Mouse (Mus musculus) midbrain, embryonic 10.5 days (tissue): ENCODE data around the gene Agbl2. TPM values are rescaled to one million over a fixed set of nuclear protein-coding genes. Genes with fewer than 3 reads are reported as not detected.

Source experiments
- DNase-seq: peaks from one replicate; pipeline ENCODE4 v3.0.0-alpha.2; 2017; ENCODE audit warnings: low spot score
- H3K27ac ChIP-seq: fragments of 300-500 bp; sonication (generic); replicated peaks from 2 replicates; pipeline ENCODE4 v1.5.1; 2016; ENCODE audit warnings: mild to moderate bottlenecking
- H3K27me3 ChIP-seq: fragments of 300-500 bp; sonication (generic); 2 replicates; pipeline ENCODE4 v1.6.1; 2016; ENCODE audit warnings: low read depth, mild to moderate bottlenecking; ENCODE audit not compliant: poor library complexity, severe bottlenecking
- H3K36me3 ChIP-seq: fragments of 300-500 bp; sonication (generic); 2 replicates; pipeline ENCODE4 v1.6.1; 2016; ENCODE audit warnings: mild to moderate bottlenecking, moderate library complexity
- H3K4me1 ChIP-seq: fragments of 300-500 bp; sonication (generic); 2 replicates; pipeline ENCODE4 v1.6.1; 2016
- H3K4me3 ChIP-seq: fragments of 300-500 bp; sonication (generic); 2 replicates; pipeline ENCODE4 v1.5.1; 2016; ENCODE audit warnings: mild to moderate bottlenecking, moderate library complexity
- H3K9me3 ChIP-seq: fragments of 300-500 bp; sonication (generic); replicated peaks from 2 replicates; pipeline ENCODE4 v1.6.1; 2016; ENCODE audit warnings: mild to moderate bottlenecking
- WGBS: fragments of 180-500 bp; shearing (Covaris S2); methylation state at CpG from one replicate; pipeline ENCODE4 v1.1.7; 2016; 5-methylcytosine and 5-hydroxymethylcytosine counted together
- polyA plus RNA-seq: library from polyadenylated mRNA; unstranded; fragments of >200 nt; fragmentation: Nextera tagmentation; extraction: Ambion mirVana; gene quantifications from 2 replicates; pipeline ENCODE4 v1.2.1, GENCODE M21; 2016

Agbl2 gene
- polyA plus RNA-seq, 1 experiment from 2014 or later = 0.47 TPM

DNA sequence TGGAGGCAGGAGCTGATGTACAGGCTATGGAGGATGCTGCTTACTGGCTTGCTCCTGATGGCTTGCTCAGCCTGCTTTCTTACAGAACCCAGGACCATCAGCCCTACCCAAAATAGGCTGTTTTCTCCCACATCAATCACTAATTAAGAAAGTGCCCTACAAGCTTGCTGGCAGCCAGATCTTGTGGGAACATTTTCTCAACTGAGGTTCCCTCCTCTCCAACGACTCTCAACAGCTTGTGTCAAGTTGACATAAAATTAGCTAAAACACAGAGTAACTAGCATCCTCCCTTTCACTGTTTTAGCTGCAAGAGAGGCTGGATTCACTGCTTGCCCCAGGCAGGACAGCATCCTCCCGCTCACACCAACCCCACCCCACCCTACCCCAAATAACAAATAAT is 99.3 kb downstream of the Agbl2 start:
- no peak for DNase-seq
- H3K4me3 ChIP-seq = no peak overlapping the region
- H3K27ac ChIP-seq = no peak overlapping the region
- H3K4me1 ChIP-seq = peaks cover 40% of the 10 kb centered on the region
- H3K9me3 ChIP-seq = no peaks in the 10 kb centered on the region; the same call in 1 of the 2 replicates
- H3K27me3 ChIP-seq = peaks cover 60% of the 10 kb centered on the region
- WGBS = 89% methylated on average over 2 of the region's 2 CpGs
- H3K36me3 ChIP-seq = no peaks in the 10 kb centered on the region

Other genes starting within 250 kb of the Agbl2 start
- 2.1 and 2.2 TPM in 2 replicates for gene Ptprj, start 202.1 kb upstream of the Agbl2 start, polyA plus RNA-seq
- 62.2 and 62.5 TPM in 2 replicates for gene Nup160, start 105.5 kb upstream of the Agbl2 start, polyA plus RNA-seq
- 110 and 128 TPM in 2 replicates for gene Fnbp4, start 37.4 kb upstream of the Agbl2 start, polyA plus RNA-seq
- 251 and 254 TPM in 2 replicates for gene Mtch2, start 64.4 kb downstream of the Agbl2 start, polyA plus RNA-seq
- 2.3 and 3.8 TPM in 2 replicates for gene C1qtnf4, start 103.1 kb downstream of the Agbl2 start, polyA plus RNA-seq
- 57.8 and 58.6 TPM in 2 replicates for gene Kbtbd4, start 122.0 kb downstream of the Agbl2 start, polyA plus RNA-seq
- 194 and 199 TPM in 2 replicates for gene Ndufs3, start 122.1 kb downstream of the Agbl2 start, polyA plus RNA-seq
- 148 and 158 TPM in 2 replicates for gene Celf1, start 157.7 kb downstream of the Agbl2 start, polyA plus RNA-seq